Mouse (Mus musculus): Measurements from ENCODE around the gene Rit1. TPM values are rescaled to one million over a fixed set of nuclear protein-coding genes. Genes with fewer than 3 reads are reported as not detected.

The Rit1 gene
- total and polyA plus RNA-seq, 3 experiments = 18.4 to 28.7 (median 23.7) TPM

- no peak for DNase-seq (ENCODE audit: extremely low read depth)
- no peak for TF ChIP-seq RAD21 (IDR thresholded peaks at IDR 0.05; ENCODE audit: low read depth, low read length)
- TF ChIP-seq ETS1 (conservative IDR thresholded peaks at IDR 0.05; ENCODE audit: low read depth, low read length) = no peak
- no peak for TF ChIP-seq MEF2A (IDR thresholded peaks at IDR 0.05; ENCODE audit: borderline replicate concordance, low read depth, low read length)
- no peak for TF ChIP-seq HCFC1 (IDR thresholded peaks at IDR 0.05; ENCODE audit: low read depth, low read length)
- no peak for TF ChIP-seq NRF1 (IDR thresholded peaks at IDR 0.05; ENCODE audit: low read depth, low read length)
- no peak for TF ChIP-seq ZNF384 (IDR thresholded peaks at IDR 0.05; ENCODE audit: low read depth, low read length)
- no peak for TF ChIP-seq JUN (IDR thresholded peaks at IDR 0.05; ENCODE audit: insufficient read depth, low read depth, low read length)
- no peak for TF ChIP-seq ELF1 (IDR thresholded peaks at IDR 0.05; ENCODE audit: low read depth, low read length)
- TF ChIP-seq CHD1 (IDR thresholded peaks at IDR 0.05; ENCODE audit: low read depth, low read length) = no peak
- no peak for TF ChIP-seq PAX5 (IDR thresholded peaks at IDR 0.05; ENCODE audit: low read length)
- no peak for TF ChIP-seq RCOR1 (conservative IDR thresholded peaks at IDR 0.05; ENCODE audit: low read depth, low read length)
- TF ChIP-seq EP300 (IDR thresholded peaks at IDR 0.05; ENCODE audit: low read length) = no peak
- Histone ChIP-seq H3K79me2 (replicated peaks; ENCODE audit: control insufficient read depth, extremely low read depth, insufficient read depth, poor library complexity, severe bottlenecking) (no peaks in the 10 kb centered on the region), H3K4me1 (ENCODE audit: control insufficient read depth in 1 of 2, insufficient read depth in 2 of 2) (peaks cover 6 to 49% of the 10 kb centered on the region in 2 experiments), H3K27ac (ENCODE audit: insufficient read depth, low read depth) (peak overlapping the region; percentile 35; the same call in 1 of the 2 replicates), H3K27me3 (replicated peaks) (no peaks in the 10 kb centered on the region), H3K36me3 (replicated peaks in 1 of 2; ENCODE audit: control insufficient read depth in 1 of 2, insufficient read depth in 1 of 2, low read length in 1 of 2) (peaks cover 20 to 52% of the 10 kb centered on the region in 2 experiments), H3K9me3 (replicated peaks; ENCODE audit: low read length) (no peaks in the 10 kb centered on the region), H3K4me3 (replicated peaks in 1 of 3; ENCODE audit: low read depth in 2 of 3, low read length in 2 of 3, poor library complexity in 1 of 3) (peak overlapping the region; percentile 62 to 95 (median 85)), H3K4me2 (ENCODE audit: insufficient read depth, low read depth, poor library complexity, severe bottlenecking) (peak overlapping the region; percentile 4; the same call in 1 of the 2 replicates), H3K9ac (ENCODE audit: insufficient read depth, low read depth) (peak overlapping the region; percentile 64)
- dilution Hi-C loops (cut with MboI; ENCODE audit: extremely low pct_ligation_motif_present, extremely low pct_unique_long_range_greater_than_20kb, low sequenced_read_pairs) (no loop called here), in situ Hi-C loops (cut with MboI; ENCODE audit: low pct_ligation_motif_present, low pct_unique_long_range_greater_than_20kb, low sequenced_read_pairs) (loop anchor here (5.0 kb wide), 1 partner anchor 35 kb away; no protein-coding TSS in a partner anchor)
Measured at GRCm38 (mm10) chr3:88717198-88717798, 660 bp downstream of the Rit1 start.

- no peaks in the 10 kb centered on the region for H3K27me3 ChIP-seq (replicated peaks)
- peak overlapping the region; percentile 38; the same call in 1 of the 2 replicates for H3K27ac ChIP-seq (ENCODE audit: insufficient read depth, low read depth)
- no peaks in the 10 kb centered on the region for H3K79me2 ChIP-seq (replicated peaks; ENCODE audit: control insufficient read depth, extremely low read depth, insufficient read depth, poor library complexity, severe bottlenecking)
- H3K9ac ChIP-seq (ENCODE audit: insufficient read depth, low read depth) = peak overlapping the region; percentile 37
- dilution Hi-C loops (cut with MboI; ENCODE audit: extremely low pct_ligation_motif_present, extremely low pct_unique_long_range_greater_than_20kb, low sequenced_read_pairs) = no loop called here
- DNase-seq (ENCODE audit: extremely low read depth) = no peak
- peaks cover 6 to 49% of the 10 kb centered on the region in 2 experiments for H3K4me1 ChIP-seq (ENCODE audit: control insufficient read depth in 1 of 2, insufficient read depth in 2 of 2)
- peak overlapping the region; percentile 45 to 85 (median 62) for H3K4me3 ChIP-seq (replicated peaks in 1 of 3; ENCODE audit: low read depth in 2 of 3, low read length in 2 of 3, poor library complexity in 1 of 3)
- H3K4me2 ChIP-seq (ENCODE audit: insufficient read depth, low read depth, poor library complexity, severe bottlenecking) = peak overlapping the region; percentile 72
- in situ Hi-C loops (cut with MboI; ENCODE audit: low pct_ligation_motif_present, low pct_unique_long_range_greater_than_20kb, low sequenced_read_pairs) = loop anchor here (5.0 kb wide), 1 partner anchor 34 kb away; no protein-coding TSS in a partner anchor
- no peak for TF ChIP-seq MAX (IDR thresholded peaks at IDR 0.05; ENCODE audit: low read length)
- TF ChIP-seq KAT2A (IDR thresholded peaks at IDR 0.05; ENCODE audit: insufficient replicate concordance, low read length) = no peak
- TF ChIP-seq POLR2AphosphoS2 (IDR thresholded peaks at IDR 0.05; ENCODE audit: low read depth, low read length) = no peak
- TF ChIP-seq JUND (conservative IDR thresholded peaks at IDR 0.05; ENCODE audit: low read depth, low read length) = no peak
- no peak for TF ChIP-seq RCOR1 (conservative IDR thresholded peaks at IDR 0.05; ENCODE audit: low read depth, low read length)
- TF ChIP-seq RAD21 (IDR thresholded peaks at IDR 0.05; ENCODE audit: low read depth, low read length) = no peak
- TF ChIP-seq POLR2A (IDR thresholded peaks at IDR 0.05; ENCODE audit: low read depth, low read length) = no peak
- peak; percentile 68; the same call in 1 of the 2 replicates for TF ChIP-seq MAFK (IDR thresholded peaks at IDR 0.05; ENCODE audit: insufficient replicate concordance, low read length)
- TF ChIP-seq MAZ (IDR thresholded peaks at IDR 0.05; ENCODE audit: low read depth, low read length) = no peak
- no peak for TF ChIP-seq SMC3 (IDR thresholded peaks at IDR 0.05; ENCODE audit: low read depth, low read length)
- no peak for TF ChIP-seq ETS1 (conservative IDR thresholded peaks at IDR 0.05; ENCODE audit: low read depth, low read length)
- TF ChIP-seq MXI1 (IDR thresholded peaks at IDR 0.05; ENCODE audit: low read depth, low read length) = 0 out of 2 replicates have a peak, but pooled peaks have one; percentile 32
- TF ChIP-seq E2F4 (IDR thresholded peaks at IDR 0.05; ENCODE audit: insufficient replicate concordance, low read depth, low read length) = no peak
- no peak for TF ChIP-seq PAX5 (IDR thresholded peaks at IDR 0.05; ENCODE audit: low read length)
- no peak for TF ChIP-seq MYC (IDR thresholded peaks at IDR 0.05; ENCODE audit: low read depth, low read length)
- no peak for TF ChIP-seq EP300 (IDR thresholded peaks at IDR 0.05; ENCODE audit: low read length)
- TF ChIP-seq TBP (conservative IDR thresholded peaks at IDR 0.05; ENCODE audit: low read depth, low read length) = no peak
- peaks cover 18 to 48% of the 10 kb centered on the region in 2 experiments for H3K36me3 ChIP-seq (replicated peaks in 1 of 2; ENCODE audit: control insufficient read depth in 1 of 2, insufficient read depth in 1 of 2, low read length in 1 of 2)
- no peaks in the 10 kb centered on the region for H3K9me3 ChIP-seq (replicated peaks; ENCODE audit: low read length)
Measured at GRCm38 (mm10) chr3:88717831-88718230, 1.2 kb downstream of the Rit1 start.

Data from CH12.LX (cell line).